Mouse (Mus musculus): ENCODE measurements around the gene Mrc2. TPM values are rescaled to one million over a fixed set of nuclear protein-coding genes. Genes with fewer than 3 reads are reported as not detected.
A peak's percentile ranks its signal among the peaks of the same experiment; 100 is the strongest.

Gene Mrc2
- polyA plus RNA-seq, 1 experiment from 2014 or later = 19.1 TPM

DNA sequence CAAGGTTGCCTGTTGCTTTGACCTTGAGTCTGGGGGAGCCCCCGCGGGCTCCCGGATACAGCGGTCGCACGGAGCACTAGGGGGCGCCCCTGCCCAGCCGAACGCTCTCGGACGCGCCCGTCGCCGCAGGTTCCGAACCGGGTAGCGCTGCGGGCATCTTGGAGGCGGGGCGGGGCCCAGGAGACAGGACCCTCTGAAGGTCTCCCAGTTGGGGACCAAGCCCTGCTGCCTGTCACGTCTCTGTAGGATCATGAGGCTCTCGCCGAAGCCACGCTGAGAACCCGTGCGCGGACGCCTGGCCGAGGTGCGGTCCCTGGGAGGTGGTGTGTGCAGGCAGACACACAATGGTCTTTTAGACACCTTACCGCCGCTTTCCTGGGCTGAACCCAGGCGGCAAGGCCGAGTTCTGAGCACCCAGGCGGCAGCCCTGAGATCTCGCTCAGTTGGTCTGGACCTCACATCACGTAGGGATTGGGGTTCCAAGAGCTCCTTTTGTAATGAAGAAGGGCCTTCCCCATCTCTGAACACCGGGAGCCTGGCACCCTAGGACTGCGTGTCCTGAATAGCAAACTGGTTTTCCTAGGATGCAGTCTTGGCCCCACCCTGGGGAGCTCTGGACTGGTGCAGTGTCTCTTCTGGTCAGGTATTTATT lies 70.6 kb downstream of the Mrc2 start:
- peaks cover 43% of the 10 kb centered on the region for H3K27me3 ChIP-seq (ENCODE audit: poor library complexity, severe bottlenecking)

DNA sequence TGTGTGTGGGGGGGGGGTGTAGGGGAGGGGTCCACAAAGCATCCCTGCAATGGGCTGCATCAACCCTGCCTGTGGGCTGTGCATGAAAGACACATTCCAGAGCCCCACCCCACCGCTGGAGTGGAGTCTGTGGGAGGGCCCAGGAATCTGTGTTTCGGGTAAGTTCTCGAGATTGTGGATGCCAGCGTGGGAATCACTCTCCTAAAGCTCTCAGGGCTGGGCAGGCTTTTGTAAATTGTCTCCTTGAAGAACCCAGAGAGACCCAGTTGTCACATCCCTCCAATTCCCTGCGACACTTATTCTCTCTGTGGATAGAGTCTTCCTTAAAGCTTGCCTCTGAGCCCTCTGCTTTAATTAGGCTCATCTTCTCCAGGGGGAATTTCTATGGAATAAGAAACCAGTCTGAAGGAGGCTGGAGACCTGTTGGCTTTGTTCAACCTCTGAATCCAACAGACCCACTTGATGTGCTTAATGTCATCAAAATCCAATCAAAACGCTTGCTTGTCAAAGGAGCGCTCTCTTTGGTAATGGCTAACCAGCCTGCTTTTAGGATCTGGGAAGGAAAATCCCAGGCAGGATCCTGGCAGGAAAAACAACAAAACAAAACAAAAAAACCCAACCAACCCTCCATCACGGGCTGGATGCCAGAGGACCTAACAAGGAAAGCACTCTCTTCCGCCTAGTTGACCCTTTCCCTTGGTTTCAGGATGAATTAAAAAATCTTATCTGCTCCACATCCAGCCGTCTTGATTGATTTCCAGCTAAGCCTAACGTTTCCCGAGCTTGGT lies 71.3 kb downstream of the Mrc2 start:
- peak overlapping the region; percentile 85 for H3K27ac ChIP-seq
- peak overlapping the region; percentile 67 for H3K4me3 ChIP-seq
- peaks cover 43% of the 10 kb centered on the region for H3K27me3 ChIP-seq (ENCODE audit: poor library complexity, severe bottlenecking)
- DNase-seq (ENCODE audit: extremely low spot score, low spot score) = peak; percentile 38
- no peaks in the 10 kb centered on the region for H3K36me3 ChIP-seq (replicated peaks)
- no peaks in the 10 kb centered on the region for H3K9me3 ChIP-seq
- peaks cover 47% of the 10 kb centered on the region for H3K4me1 ChIP-seq
- 29% methylated on average over 12 of the region's 12 CpGs for WGBS

More for the DNA sequence above, 70.6 kb downstream of the Mrc2 start:
- Histone ChIP-seq H3K27ac (peak overlapping the region; percentile 85), H3K4me1 (peaks cover 47% of the 10 kb centered on the region), H3K4me3 (peak overlapping the region; percentile 67), H3K9me3 (no peaks in the 10 kb centered on the region), H3K36me3 (replicated peaks) (no peaks in the 10 kb centered on the region)
- under 1% methylated on average over 40 of the region's 40 CpGs for WGBS
- peak; percentile 83 for DNase-seq (ENCODE audit: extremely low spot score, low spot score)

DNA sequence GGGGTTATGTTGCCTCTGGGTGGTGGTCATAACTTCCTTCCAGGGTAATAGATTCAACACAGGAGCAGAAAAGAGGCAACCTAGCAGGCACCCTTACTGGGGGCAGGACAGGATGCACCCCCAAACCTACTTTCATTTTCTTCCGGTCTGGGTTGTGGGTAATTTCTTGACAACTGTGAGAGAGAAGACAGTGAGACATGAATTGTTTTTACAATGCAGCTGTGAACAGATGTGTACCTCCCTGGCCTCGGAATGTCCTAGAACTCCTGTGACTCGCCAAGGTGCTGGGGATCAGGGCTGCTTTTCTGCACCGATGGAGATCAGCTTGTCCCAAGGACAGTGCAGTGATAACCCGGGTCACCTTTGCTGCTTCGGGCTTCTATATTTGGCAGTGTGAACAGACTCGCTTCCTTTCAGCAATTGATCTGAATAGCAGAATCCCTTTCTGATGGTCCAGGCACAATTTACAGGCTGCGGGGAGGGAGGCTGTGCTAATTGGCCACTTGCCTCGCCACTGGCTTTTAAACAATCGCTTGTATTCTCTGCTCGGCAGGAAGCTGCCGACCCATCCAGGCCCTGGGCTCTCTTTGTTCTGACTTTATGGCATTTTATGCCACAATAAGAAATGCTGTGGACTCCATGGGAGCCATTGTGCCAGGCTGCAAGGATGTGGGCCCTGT lies 72.1 kb downstream of the Mrc2 start:
- 14% methylated on average over 12 of the region's 12 CpGs for WGBS
- Histone ChIP-seq H3K27me3 (ENCODE audit: poor library complexity, severe bottlenecking) (peaks cover 43% of the 10 kb centered on the region), H3K4me3 (peak overlapping the region; percentile 67), H3K27ac (peak overlapping the region; percentile 56), H3K36me3 (replicated peaks) (no peaks in the 10 kb centered on the region), H3K4me1 (peaks cover 43% of the 10 kb centered on the region), H3K9me3 (no peaks in the 10 kb centered on the region)
- DNase-seq (ENCODE audit: extremely low spot score, low spot score) = no peak

DNA sequence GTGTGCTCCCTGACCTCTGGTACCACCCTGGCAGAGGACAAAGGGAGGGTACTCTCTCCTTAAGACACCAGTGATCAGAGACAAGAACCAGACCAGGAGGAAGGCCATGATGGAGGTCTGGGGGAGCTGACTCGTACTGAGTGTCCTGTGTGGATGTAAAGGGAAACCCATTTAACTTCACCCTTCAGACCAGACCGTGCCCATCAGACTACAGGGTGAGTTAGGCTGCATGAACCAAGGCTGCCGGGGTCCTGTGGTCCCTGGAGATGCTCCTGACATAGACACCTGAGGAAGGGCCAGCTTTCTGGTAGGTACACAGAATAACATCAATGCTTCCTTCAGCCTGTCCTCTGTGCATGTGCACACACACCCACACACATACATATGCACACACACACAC lies 73.2 kb downstream of the Mrc2 start:
- peaks cover 43% of the 10 kb centered on the region for H3K27me3 ChIP-seq (ENCODE audit: poor library complexity, severe bottlenecking)
- DNase-seq (ENCODE audit: extremely low spot score, low spot score) = no peak
- peaks cover 40% of the 10 kb centered on the region for H3K4me1 ChIP-seq
- no peak overlapping the region for H3K4me3 ChIP-seq
- no peaks in the 10 kb centered on the region for H3K9me3 ChIP-seq
- no peaks in the 10 kb centered on the region for H3K36me3 ChIP-seq (replicated peaks)
- WGBS = 86% methylated on average over 3 of the region's 3 CpGs
- peak overlapping the region; percentile 27; the same call in 1 of the 2 replicates for H3K27ac ChIP-seq

DNA sequence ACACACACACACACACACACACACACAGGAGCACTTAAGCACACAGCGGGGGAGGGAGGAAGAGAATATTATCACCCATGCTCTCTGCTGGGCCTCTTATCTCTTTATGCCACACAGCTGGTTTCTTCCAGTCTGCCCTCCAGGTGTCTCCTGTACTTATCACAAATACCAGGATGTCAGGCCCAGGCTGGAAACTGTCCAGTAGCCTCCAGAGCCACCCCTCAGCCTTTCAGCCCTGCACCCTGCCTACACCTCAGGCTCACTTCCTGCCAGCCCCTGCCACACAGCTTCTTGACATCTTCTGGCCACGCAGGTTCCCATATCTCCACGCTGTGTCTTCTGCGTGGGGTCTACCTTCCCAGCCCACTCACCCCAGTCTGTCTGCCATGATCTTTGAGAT lies 73.6 kb downstream of the Mrc2 start:
- peaks cover 40% of the 10 kb centered on the region for H3K4me1 ChIP-seq
- peak overlapping the region; percentile 56; the same call in 1 of the 2 replicates for H3K27ac ChIP-seq
- H3K27me3 ChIP-seq (ENCODE audit: poor library complexity, severe bottlenecking) = peaks cover 40% of the 10 kb centered on the region
- H3K4me3 ChIP-seq = no peak overlapping the region
- H3K36me3 ChIP-seq (replicated peaks) = no peaks in the 10 kb centered on the region
- WGBS = 82% methylated on average over 3 of the region's 4 CpGs
- no peak for DNase-seq (ENCODE audit: extremely low spot score, low spot score)
- no peaks in the 10 kb centered on the region for H3K9me3 ChIP-seq

DNA sequence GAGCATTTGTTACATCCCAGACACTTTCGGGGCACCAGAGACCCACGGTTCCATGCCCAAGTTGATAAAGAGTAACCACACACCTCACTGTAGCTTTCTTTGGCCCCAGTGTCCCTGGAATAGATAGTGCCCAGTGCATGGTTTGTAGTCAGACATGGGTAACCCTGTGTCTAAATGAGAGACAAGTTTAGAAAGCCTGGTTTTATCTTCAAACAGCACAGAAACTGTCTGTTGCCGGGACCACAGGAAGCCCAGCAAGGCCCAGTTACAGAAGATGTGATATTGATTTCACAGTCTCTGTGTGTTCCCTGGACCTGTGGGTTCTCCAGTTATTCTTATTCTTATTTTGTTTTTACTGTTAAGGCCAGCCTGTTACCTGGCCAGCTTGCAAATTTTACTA lies 74.7 kb downstream of the Mrc2 start:
- Histone ChIP-seq H3K36me3 (replicated peaks) (no peaks in the 10 kb centered on the region), H3K27me3 (ENCODE audit: poor library complexity, severe bottlenecking) (peaks cover 29% of the 10 kb centered on the region), H3K27ac (no peak overlapping the region), H3K4me3 (no peak overlapping the region), H3K4me1 (peaks cover 40% of the 10 kb centered on the region), H3K9me3 (no peaks in the 10 kb centered on the region)
- WGBS = 95% methylated on average over 3 of the region's 3 CpGs
- no peak for DNase-seq (ENCODE audit: extremely low spot score, low spot score)

DNA sequence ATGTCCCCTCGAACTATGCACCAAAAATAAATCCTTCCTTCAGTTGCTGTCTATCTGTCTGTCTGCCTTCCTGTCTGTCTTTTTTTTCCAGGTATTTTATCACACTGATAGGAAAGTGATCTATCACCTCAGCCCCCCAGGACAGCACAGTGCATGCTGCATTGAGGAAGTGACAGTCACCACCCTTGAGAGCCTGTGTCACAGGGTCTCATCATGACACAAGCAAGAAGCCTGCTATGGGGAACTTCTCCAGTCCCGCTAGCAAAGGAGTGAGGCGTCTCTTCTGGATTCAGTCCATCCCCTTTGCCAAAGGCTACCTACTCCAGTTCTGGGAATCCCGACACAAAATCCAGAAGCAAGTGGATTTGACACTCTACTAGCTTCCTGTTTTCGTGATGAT lies 76.4 kb downstream of the Mrc2 start:
- Histone ChIP-seq H3K27me3 (ENCODE audit: poor library complexity, severe bottlenecking) (peaks cover 19% of the 10 kb centered on the region), H3K36me3 (replicated peaks) (no peaks in the 10 kb centered on the region), H3K9me3 (no peaks in the 10 kb centered on the region), H3K27ac (no peak overlapping the region), H3K4me3 (no peak overlapping the region), H3K4me1 (peaks cover 31% of the 10 kb centered on the region)
- DNase-seq (ENCODE audit: extremely low spot score, low spot score) = no peak
- WGBS = 92% methylated on average over 5 of the region's 5 CpGs

DNA sequence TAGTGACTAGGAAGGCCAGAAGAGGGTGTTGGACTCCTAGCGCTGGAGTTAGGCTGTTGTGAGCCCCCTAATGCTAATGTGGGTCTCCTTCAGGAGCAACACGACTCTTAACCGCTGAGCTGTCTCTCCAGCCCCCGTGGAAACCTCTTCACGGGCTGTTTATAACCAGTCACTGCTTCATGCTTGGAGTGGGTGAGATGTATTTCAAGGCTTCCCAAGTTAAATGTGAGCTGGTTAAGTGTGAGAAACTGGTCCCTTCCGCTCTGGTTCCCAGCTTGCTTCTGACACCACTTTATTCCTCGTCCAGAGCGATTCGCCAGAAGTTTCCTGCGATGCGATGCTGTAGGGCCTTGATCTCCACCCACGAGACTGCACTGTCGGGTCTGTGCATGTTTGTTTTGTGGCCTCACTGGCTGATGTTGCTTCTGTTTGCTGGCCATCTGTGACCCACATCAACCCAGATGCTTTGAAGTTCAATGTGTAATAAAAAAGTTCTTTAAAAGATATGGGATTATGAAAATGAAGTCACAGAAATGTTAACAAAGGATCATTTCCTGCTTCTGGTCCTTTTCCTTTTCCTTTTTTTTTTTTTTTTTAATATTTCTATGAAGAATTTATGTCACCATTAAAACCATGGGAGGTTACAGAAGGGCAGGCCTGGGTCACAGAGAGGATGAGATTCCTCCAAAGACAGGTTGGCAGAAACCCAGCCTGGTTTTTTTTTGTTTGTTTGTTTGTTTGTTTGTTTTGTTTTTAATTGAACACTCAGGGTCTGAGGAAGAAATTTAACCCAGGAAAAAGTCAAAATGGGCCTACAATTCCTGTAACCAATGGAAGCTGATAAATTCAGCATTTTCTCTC lies 77.3 kb downstream of the Mrc2 start:
- no peak overlapping the region for H3K4me3 ChIP-seq
- H3K9me3 ChIP-seq = no peaks in the 10 kb centered on the region
- H3K27ac ChIP-seq = no peak overlapping the region
- 95% methylated on average over 13 of the region's 13 CpGs for WGBS
- H3K36me3 ChIP-seq (replicated peaks) = no peaks in the 10 kb centered on the region
- no peak for DNase-seq (ENCODE audit: extremely low spot score, low spot score)
- peaks cover 22% of the 10 kb centered on the region for H3K4me1 ChIP-seq
- H3K27me3 ChIP-seq (ENCODE audit: poor library complexity, severe bottlenecking) = peaks cover 10% of the 10 kb centered on the region

DNA sequence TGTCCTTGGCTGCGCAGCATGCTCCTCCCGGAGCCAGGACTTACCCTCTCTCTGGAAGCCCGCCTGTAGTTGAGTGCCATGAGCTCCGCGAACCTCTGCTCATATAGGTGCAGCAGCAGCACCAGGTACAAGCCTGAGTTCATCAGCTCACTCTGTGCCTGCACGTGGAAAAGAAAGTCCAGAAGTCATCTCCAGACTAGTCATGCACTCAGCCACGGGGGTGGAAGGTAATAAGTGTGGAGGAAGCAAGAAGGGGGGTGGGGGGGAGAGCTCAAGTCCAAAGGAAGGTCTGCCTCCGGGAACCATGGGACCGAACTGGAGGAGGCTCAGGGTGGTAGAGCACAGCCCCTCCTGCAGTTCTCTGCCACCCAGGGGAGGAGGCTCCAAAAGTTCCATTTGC lies 79.4 kb downstream of the Mrc2 start:
- Histone ChIP-seq H3K27ac (no peak overlapping the region), H3K4me3 (no peak overlapping the region), H3K4me1 (0 out of 2 replicates have a peak, but pooled peaks cover 4% of the 10 kb centered on the region), H3K27me3 (ENCODE audit: poor library complexity, severe bottlenecking) (no peaks in the 10 kb centered on the region), H3K36me3 (replicated peaks) (no peaks in the 10 kb centered on the region), H3K9me3 (no peaks in the 10 kb centered on the region)
- no peak for DNase-seq (ENCODE audit: extremely low spot score, low spot score)
- WGBS = 88% methylated on average over 9 of the region's 9 CpGs

DNA sequence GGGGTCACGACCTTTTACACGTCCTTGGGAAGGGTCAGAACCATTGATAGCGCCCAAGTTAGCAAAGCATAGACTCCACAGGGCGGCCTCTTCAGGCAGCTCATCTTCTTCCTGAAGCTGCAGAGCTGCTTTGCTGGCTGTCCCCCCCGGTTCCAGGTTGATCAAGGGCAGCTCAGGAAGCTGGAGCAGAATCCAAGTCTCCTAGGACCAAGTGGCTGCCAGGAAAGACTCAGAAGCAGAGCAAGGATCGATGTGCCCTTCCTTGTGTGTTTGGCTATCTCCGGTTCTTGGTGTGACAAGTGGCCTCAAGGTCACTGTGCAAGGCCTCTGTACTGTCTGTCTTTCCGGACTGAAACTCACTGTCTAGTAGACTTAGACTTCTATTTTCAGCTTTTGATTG lies 81.4 kb downstream of the Mrc2 start:
- WGBS = 82% methylated on average over 8 of the region's 8 CpGs
- no peaks in the 10 kb centered on the region for H3K27me3 ChIP-seq (ENCODE audit: poor library complexity, severe bottlenecking)
- no peak for DNase-seq (ENCODE audit: extremely low spot score, low spot score)
- no peaks in the 10 kb centered on the region for H3K9me3 ChIP-seq
- H3K36me3 ChIP-seq (replicated peaks) = no peaks in the 10 kb centered on the region
- no peak overlapping the region for H3K27ac ChIP-seq
- H3K4me3 ChIP-seq = no peak overlapping the region
- H3K4me1 ChIP-seq = 0 out of 2 replicates have a peak, but pooled peaks cover 4% of the 10 kb centered on the region

DNA sequence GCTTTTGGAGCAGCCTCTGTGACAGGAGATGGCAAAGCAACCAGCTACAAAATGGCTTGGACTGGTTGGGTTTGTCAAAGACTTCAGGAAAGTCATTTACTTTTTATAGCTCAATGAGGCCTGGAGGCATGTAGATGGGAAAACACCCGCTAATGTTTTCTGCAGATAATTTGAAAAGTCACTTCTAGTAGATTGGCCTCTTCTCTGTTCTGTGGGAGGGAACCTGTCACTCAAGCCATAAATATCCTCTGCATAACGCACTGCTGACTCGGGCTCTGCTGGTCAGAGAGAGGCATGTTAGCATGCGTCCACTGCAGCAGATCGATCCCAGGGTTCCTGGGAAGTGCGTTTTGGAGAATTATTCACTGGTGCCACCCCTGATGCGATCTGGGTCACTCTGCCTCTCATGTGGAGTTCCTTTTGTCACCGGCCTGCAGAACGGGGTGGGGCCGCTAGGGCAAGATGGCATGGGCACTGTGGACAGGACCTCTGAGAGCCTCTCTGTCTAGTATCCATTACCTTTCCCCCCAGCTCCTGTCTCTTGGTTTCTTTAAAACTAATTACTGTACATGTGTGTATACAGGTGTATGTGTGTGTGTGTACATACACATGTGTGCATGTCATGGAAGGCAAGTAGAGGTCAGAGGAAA lies 82.2 kb downstream of the Mrc2 start:
- DNase-seq (ENCODE audit: extremely low spot score, low spot score) = no peak
- no peaks in the 10 kb centered on the region for H3K9me3 ChIP-seq
- H3K27ac ChIP-seq = no peak overlapping the region
- H3K4me3 ChIP-seq = no peak overlapping the region
- 89% methylated on average over 10 of the region's 10 CpGs for WGBS
- 0 out of 2 replicates have a peak, but pooled peaks cover 4% of the 10 kb centered on the region for H3K4me1 ChIP-seq
- no peaks in the 10 kb centered on the region for H3K36me3 ChIP-seq (replicated peaks)
- H3K27me3 ChIP-seq (ENCODE audit: poor library complexity, severe bottlenecking) = no peaks in the 10 kb centered on the region

DNA sequence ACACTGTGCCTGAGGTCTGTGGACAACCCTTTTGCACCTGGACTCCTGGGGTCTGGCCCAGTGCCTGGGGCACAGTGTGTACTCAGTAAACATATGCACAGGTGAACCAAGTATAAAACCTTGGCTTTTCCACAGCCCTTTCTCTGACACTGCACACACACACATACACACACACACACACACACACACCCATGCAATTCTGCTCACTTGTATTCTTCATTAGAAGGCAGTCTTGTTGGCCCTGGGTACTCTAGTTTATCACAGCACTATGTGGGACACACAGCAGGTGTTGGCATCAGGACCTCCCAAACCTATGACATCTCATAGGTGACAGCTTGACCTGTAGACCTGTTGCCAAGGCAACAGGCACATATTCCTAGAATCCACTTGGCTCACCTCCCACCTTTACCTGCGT lies 83.4 kb downstream of the Mrc2 start:
- no peak overlapping the region for H3K27ac ChIP-seq
- no peak overlapping the region for H3K4me3 ChIP-seq
- H3K4me1 ChIP-seq = 0 out of 2 replicates have a peak, but pooled peaks cover 4% of the 10 kb centered on the region
- no peak for DNase-seq (ENCODE audit: extremely low spot score, low spot score)
- H3K36me3 ChIP-seq (replicated peaks) = no peaks in the 10 kb centered on the region
- 94% methylated on average over 1 of the region's 1 CpGs for WGBS
- no peaks in the 10 kb centered on the region for H3K9me3 ChIP-seq
- H3K27me3 ChIP-seq (ENCODE audit: poor library complexity, severe bottlenecking) = no peaks in the 10 kb centered on the region

All from forebrain, embryonic 10.5 days (tissue).